Mouse (Mus musculus) liver, embryonic 14.5 days (tissue): ENCODE measurements at regions not wholly inside any gene's neighbourhood (a gene's known extent, or its start where the extent isn't known, plus 50 kb on each side); places are given as distances from the start of the nearest gene placed in this dataset.

Experiments used
- ATAC-seq: fragments of 200-750 bp; cut with Nextera tagmentation; 2 replicates; pipeline ENCODE4 v1.8.0; 2017; ENCODE audit warnings: moderate number of reproducible peaks, mild to moderate bottlenecking, moderate library complexity; ENCODE audit not compliant: insufficient read depth
- DNase-seq, 3 experiments: peaks; one replicate each; pipeline ENCODE4 v3.0.0-alpha.2; 2012 to 2013; ENCODE audit warnings: low read depth in 3 of 3, low spot score in 3 of 3
- H3K27ac ChIP-seq: fragments of 300-500 bp; sonication (generic); 2 replicates; pipeline ENCODE4 v1.5.1; 2014; ENCODE audit warnings: moderate library complexity, mild to moderate bottlenecking, control low read depth, inconsistent platforms
- H3K27me3 ChIP-seq: fragments of 300-500 bp; sonication (generic); 2 replicates; pipeline ENCODE4 v1.6.1; 2014; ENCODE audit warnings: mild to moderate bottlenecking, low read length, moderate library complexity; ENCODE audit not compliant: control insufficient read depth, insufficient read depth
- H3K36me3 ChIP-seq: fragments of 300-500 bp; sonication (generic); replicated peaks from 2 replicates; pipeline ENCODE4 v1.6.1; 2014; ENCODE audit warnings: low read depth; ENCODE audit not compliant: control insufficient read depth, insufficient read depth
- H3K4me1 ChIP-seq, 2 experiments: fragments of 200-500 bp in 1 of 2; fragments of 300-500 bp in 1 of 2; sonication (generic) in 1 of 2; replicated peaks; 2 replicates each; pipeline ENCODE4 v1.6.1; 2012 to 2014; ENCODE audit warnings: antibody characterized with exemption in 1 of 2, inconsistent platforms in 1 of 2, low read length in 1 of 2; ENCODE audit not compliant: control insufficient read depth in 2 of 2, insufficient read depth in 2 of 2
- H3K4me2 ChIP-seq: fragments of 300-500 bp; sonication (generic); 2 replicates; pipeline ENCODE4 v1.6.1; 2014; ENCODE audit warnings: low read depth, mild to moderate bottlenecking, control low read depth, moderate library complexity
- H3K4me3 ChIP-seq, 2 experiments: fragments of 200-500 bp in 1 of 2; fragments of 300-500 bp in 1 of 2; sonication (generic) in 1 of 2; 2 replicates each; pipeline ENCODE4 v1.5.1; 2012 to 2014; ENCODE audit warnings: low read depth in 2 of 2, low read length in 2 of 2, mild to moderate bottlenecking in 2 of 2, control low read depth in 1 of 2, inconsistent platforms in 1 of 2, moderate library complexity in 1 of 2; ENCODE audit not compliant: insufficient read depth in 1 of 2
- H3K9ac ChIP-seq: fragments of 300-500 bp; sonication (generic); replicated peaks from 2 replicates; pipeline ENCODE4 v1.6.1; 2014; ENCODE audit warnings: mild to moderate bottlenecking, control low read depth, moderate library complexity
- H3K9me3 ChIP-seq: fragments of 300-500 bp; sonication (generic); 2 replicates; pipeline ENCODE4 v1.6.1; 2016; ENCODE audit warnings: low read length, mixed read lengths; ENCODE audit not compliant: control insufficient read depth
- CTCF ChIP-seq: IDR thresholded peaks from 2 replicates; pipeline ENCODE4 v1.5.1; 2016; ENCODE audit warnings: antibody characterized with exemption, low read depth, control low read depth
- EP300 ChIP-seq: IDR thresholded peaks from 2 replicates; pipeline ENCODE4 v1.6.1; 2016; ENCODE audit warnings: antibody characterized with exemption, low read depth
- WGBS: fragments of 180-500 bp; shearing (Covaris S2); extraction: QIAGEN DNeasy Blood & Tissue Kit; methylation state at CpG from one replicate; pipeline ENCODE4 v1.1.7; 2014; ENCODE audit not compliant: insufficient replicate concordance; 5-methylcytosine and 5-hydroxymethylcytosine counted together

- H3K36me3 ChIP-seq: no peaks in the 10 kb centered on the region
- no peaks in the 10 kb centered on the region for H3K9me3 ChIP-seq
- no peak for TF ChIP-seq EP300
- no peak for TF ChIP-seq CTCF
- no peak for ATAC-seq
- no peak overlapping the region for H3K4me3 ChIP-seq
- WGBS: 64% methylated on average over 16 of the region's 16 CpGs
- no peak overlapping the region for H3K27ac ChIP-seq
- H3K9ac ChIP-seq: no peak overlapping the region
- H3K4me2 ChIP-seq: no peak overlapping the region
- DNase-seq: no peak
- H3K4me1 ChIP-seq: no peaks in the 10 kb centered on the region
- H3K27me3 ChIP-seq: no peaks in the 10 kb centered on the region
Measured at GRCm38 (mm10) chr5:33521951-33522742, 88.4 kb upstream of the Nkx1-1 start.

GRCm38 (mm10) chr5:33520856-33521255 lies 87.1 kb upstream of the Nkx1-1 start:
- Histone ChIP-seq H3K27me3 (no peaks in the 10 kb centered on the region), H3K9ac (no peak overlapping the region), H3K36me3 (no peaks in the 10 kb centered on the region), H3K4me2 (no peak overlapping the region), H3K27ac (no peak overlapping the region), H3K9me3 (no peaks in the 10 kb centered on the region), H3K4me1 (no peaks in the 10 kb centered on the region), H3K4me3 (no peak overlapping the region)
- ATAC-seq (no peak), DNase-seq (no peak)
- TF ChIP-seq EP300 (no peak), CTCF (no peak)
- WGBS: 40% methylated on average over 10 of the region's 10 CpGs

- no peaks in the 10 kb centered on the region for H3K9me3 ChIP-seq
- DNase-seq (no peak), ATAC-seq (no peak)
- no peak overlapping the region for H3K27ac ChIP-seq
- no peaks in the 10 kb centered on the region for H3K27me3 ChIP-seq
- H3K4me1 ChIP-seq: no peaks in the 10 kb centered on the region
- no peak overlapping the region for H3K9ac ChIP-seq
- no peaks in the 10 kb centered on the region for H3K36me3 ChIP-seq
- WGBS: 69% methylated on average over 3 of the region's 3 CpGs
- no peak for TF ChIP-seq EP300
- no peak for TF ChIP-seq CTCF
- H3K4me3 ChIP-seq: no peak overlapping the region
- no peak overlapping the region for H3K4me2 ChIP-seq
Measured at GRCm38 (mm10) chr5:33519394-33519793, 85.6 kb upstream of the Nkx1-1 start.

- Histone ChIP-seq H3K4me1 (no peaks in the 10 kb centered on the region), H3K9ac (no peak overlapping the region), H3K4me2 (no peak overlapping the region), H3K27me3 (no peaks in the 10 kb centered on the region), H3K4me3 (no peak overlapping the region), H3K9me3 (no peaks in the 10 kb centered on the region), H3K36me3 (no peaks in the 10 kb centered on the region), H3K27ac (no peak overlapping the region)
- DNase-seq (no peak), ATAC-seq (no peak)
- no peak for TF ChIP-seq EP300
- TF ChIP-seq CTCF: no peak
- WGBS: 51% methylated on average over 6 of the region's 6 CpGs
Measured at GRCm38 (mm10) chr5:33518860-33519259, 85.1 kb upstream of the Nkx1-1 start.

- Histone ChIP-seq H3K4me3 (no peak overlapping the region), H3K9me3 (no peaks in the 10 kb centered on the region), H3K27ac (no peak overlapping the region), H3K27me3 (no peaks in the 10 kb centered on the region), H3K4me2 (no peak overlapping the region), H3K4me1 (no peaks in the 10 kb centered on the region), H3K9ac (no peak overlapping the region), H3K36me3 (no peaks in the 10 kb centered on the region)
- ATAC-seq (no peak), DNase-seq (no peak)
- TF ChIP-seq CTCF (peak; percentile 25; the same call in 1 of the 2 replicates), EP300 (no peak)
- 52% methylated on average over 8 of the region's 8 CpGs for WGBS
Measured at GRCm38 (mm10) chr5:33517625-33518024, 83.8 kb upstream of the Nkx1-1 start.
